Comparison of ENCODE assay signal across 11 mouse cellular contexts in the genomic region with DNA sequence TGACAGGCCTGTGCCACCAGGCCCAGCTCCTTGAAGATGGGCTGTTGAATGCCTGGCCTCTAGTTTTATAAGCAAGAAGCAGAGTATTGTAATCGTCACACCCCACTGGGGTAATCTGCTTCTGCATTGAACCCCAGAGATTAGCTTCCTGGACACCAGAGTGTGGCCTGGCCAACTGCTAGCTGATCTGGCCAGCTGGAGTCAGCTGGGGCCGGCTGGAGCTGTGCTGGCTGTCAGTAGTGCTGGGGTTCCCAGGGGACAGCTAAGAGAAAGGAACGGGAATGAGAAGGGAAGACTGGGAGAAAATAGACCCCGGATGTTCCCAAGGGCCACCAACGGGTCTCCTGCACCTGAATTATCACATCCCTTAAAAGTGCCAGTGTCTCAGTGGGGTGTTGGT. TPM values are rescaled to one million over a fixed set of nuclear protein-coding genes. Genes with fewer than 3 reads are reported as not detected.
DNase-seq lines count a peak whose midpoint lies in the region; ATAC-seq and TF ChIP-seq lines count a peak whose summit lies in the region.
"Had no signal": no experiment of that assay in that cellular context is flagged by ENCODE, and none has a peak within 500 bp of the region (broad histone marks: within the 10 kb centered on the region; RNA-seq: fewer than 3 reads in every experiment).

No protein-coding gene starts in this region.

- peaks cover 7% of the 10 kb centered on the region; the same call in 1 of the 2 replicates for H3K27me3 ChIP-seq in forebrain, embryonic 10.5 days (ENCODE audit: poor library complexity, severe bottlenecking)
- H3K27me3 ChIP-seq in forebrain, embryonic 11.5 days (ENCODE audit: control insufficient read depth, insufficient read depth, low read length) = no peaks in the 10 kb centered on the region
- peaks cover 5% of the 10 kb centered on the region for H3K27me3 ChIP-seq in midbrain, embryonic 10.5 days (ENCODE audit: low read depth, poor library complexity, severe bottlenecking)
- H3K27me3 ChIP-seq in midbrain, embryonic 11.5 days (ENCODE audit: control insufficient read depth, insufficient read depth, low read length) = no peaks in the 10 kb centered on the region
- H3K27me3 ChIP-seq in small intestine, adult 2 months (ENCODE audit: control insufficient read depth, insufficient read depth, low read length) = no peaks in the 10 kb centered on the region

- peaks cover 64% of the 10 kb centered on the region for H3K4me1 ChIP-seq in forebrain, embryonic 10.5 days
- H3K4me1 ChIP-seq in forebrain, embryonic 11.5 days (replicated peaks; ENCODE audit: control insufficient read depth, insufficient read depth, low read length) = peaks cover 9% of the 10 kb centered on the region
- H3K4me1 ChIP-seq in midbrain, embryonic 10.5 days = peaks cover 51% of the 10 kb centered on the region
- peaks cover 19% of the 10 kb centered on the region for H3K4me1 ChIP-seq in midbrain, embryonic 11.5 days (ENCODE audit: control insufficient read depth, insufficient read depth, low read length)
- H3K4me1 ChIP-seq in small intestine, adult 2 months (ENCODE audit: control insufficient read depth, insufficient read depth, insufficient read length, low read length) = peaks cover 36% of the 10 kb centered on the region

- TF ChIP-seq CTCF in small intestine, adult 2 months (IDR thresholded peaks at IDR 0.05; ENCODE audit: extremely low read depth, insufficient read length, insufficient replicate concordance, low read depth, low read length) = no peak

- 0 out of 2 replicates have a peak, but pooled peaks cover under 1% of the 10 kb centered on the region for H3K9me3 ChIP-seq in forebrain, embryonic 10.5 days
- no peaks in the 10 kb centered on the region for H3K9me3 ChIP-seq in forebrain, embryonic 11.5 days (ENCODE audit: control insufficient read depth, low read length)
- H3K9me3 ChIP-seq in midbrain, embryonic 10.5 days (replicated peaks) = no peaks in the 10 kb centered on the region
- H3K9me3 ChIP-seq in midbrain, embryonic 11.5 days (ENCODE audit: control insufficient read depth, low read length) = no peaks in the 10 kb centered on the region

- H3K4me3 ChIP-seq in forebrain, embryonic 10.5 days = no peak overlapping the region
- no peak overlapping the region for H3K4me3 ChIP-seq in forebrain, embryonic 11.5 days (ENCODE audit: low read depth, low read length)
- H3K4me3 ChIP-seq in midbrain, embryonic 10.5 days = no peak overlapping the region
- no peak overlapping the region for H3K4me3 ChIP-seq in midbrain, embryonic 11.5 days (ENCODE audit: low read depth, low read length)
- no peak overlapping the region for H3K4me3 ChIP-seq in small intestine, adult 2 months (ENCODE audit: low read depth, low read length)

- no peak overlapping the region for H3K9ac ChIP-seq in forebrain, embryonic 11.5 days (ENCODE audit: low read length)
- no peak overlapping the region for H3K9ac ChIP-seq in midbrain, embryonic 11.5 days (ENCODE audit: low read length)

- H3K27ac ChIP-seq in forebrain, embryonic 10.5 days = peak overlapping the region; percentile 41; the same call in 1 of the 2 replicates
- no peak overlapping the region for H3K27ac ChIP-seq in forebrain, embryonic 11.5 days (ENCODE audit: low read depth, low read length)
- peak overlapping the region; percentile 86 for H3K27ac ChIP-seq in midbrain, embryonic 10.5 days (replicated peaks)
- H3K27ac ChIP-seq in midbrain, embryonic 11.5 days (ENCODE audit: low read depth, low read length) = no peak overlapping the region; the same call in 1 of the 2 replicates
- peak overlapping the region; percentile 14 for H3K27ac ChIP-seq in small intestine, adult 2 months (ENCODE audit: insufficient read depth, low read depth, low read length)
- H3K27ac ChIP-seq: macrophage had no signal

- ATAC-seq in forebrain, embryonic 11.5 days (replicated peaks; ENCODE audit: low FRiP score) = no peak
- no peak for ATAC-seq in midbrain, embryonic 11.5 days (ENCODE audit: low FRiP score)
- ATAC-seq: forebrain, embryonic 16.5 days had no signal

- H3K4me2 ChIP-seq in forebrain, embryonic 11.5 days (ENCODE audit: low read depth, low read length, severe bottlenecking) = no peak overlapping the region
- no peak overlapping the region for H3K4me2 ChIP-seq in midbrain, embryonic 11.5 days

- TF ChIP-seq POLR2A in small intestine, adult 2 months (IDR thresholded peaks at IDR 0.05; ENCODE audit: low read depth, low read length) = no peak

- DNase-seq in forebrain, embryonic 10.5 days (ENCODE audit: extremely low spot score, low spot score) = no peak
- no peak for DNase-seq in forebrain, embryonic 11.5 days (ENCODE audit: low spot score)
- peak; percentile 23 for DNase-seq in midbrain, embryonic 10.5 days (ENCODE audit: low spot score)
- DNase-seq in midbrain, embryonic 11.5 days (ENCODE audit: low spot score, missing footprints) = no peak
- DNase-seq in heart, postnatal 4 days = peak; percentile 70
- DNase-seq in layer of hippocampus, adult 11-12 months (ENCODE audit: low spot score) = no peak
- DNase-seq in urinary bladder, adult 18-20 months (ENCODE audit: low spot score in 2 of 2) = no peak
- DNase-seq: left cerebral cortex, postnatal 4 days had no signal

- WGBS in forebrain, embryonic 10.5 days = 52% methylated on average over 5 of the region's 5 CpGs
- WGBS in forebrain, embryonic 11.5 days = 51% methylated on average over 5 of the region's 5 CpGs
- WGBS in midbrain, embryonic 10.5 days = 48% methylated on average over 5 of the region's 5 CpGs
- WGBS in midbrain, embryonic 11.5 days = 34% methylated on average over 5 of the region's 5 CpGs
- 59% methylated on average over 5 of the region's 5 CpGs for WGBS in small intestine, adult 2 months

- H3K36me3 ChIP-seq in forebrain, embryonic 10.5 days (replicated peaks) = no peaks in the 10 kb centered on the region
- no peaks in the 10 kb centered on the region for H3K36me3 ChIP-seq in forebrain, embryonic 11.5 days (ENCODE audit: control insufficient read depth, insufficient read depth, low read length)
- no peaks in the 10 kb centered on the region for H3K36me3 ChIP-seq in midbrain, embryonic 10.5 days
- H3K36me3 ChIP-seq in midbrain, embryonic 11.5 days (ENCODE audit: control insufficient read depth, insufficient read depth, low read length) = no peaks in the 10 kb centered on the region
- no peaks in the 10 kb centered on the region for H3K36me3 ChIP-seq in small intestine, adult 2 months (ENCODE audit: control insufficient read depth, insufficient read depth, low read length)

RNA-seq across cellular contexts. Expression of a gene that starts 3.1 kb away (rescaled TPM):
- polyA plus RNA-seq in forebrain, embryonic 10.5 days (2016; fragmentation: Nextera tagmentation; extraction: Ambion mirVana) = 118 TPM in 2 replicates
- 113 and 117 TPM in 2 replicates for polyA plus RNA-seq in forebrain, embryonic 11.5 days (2014; fragmentation: Nextera tagmentation; extraction: Ambion mirVana)
- 114 and 145 TPM in 2 replicates for polyA plus RNA-seq in midbrain, embryonic 10.5 days (2016; fragmentation: Nextera tagmentation; extraction: Ambion mirVana)
- 79.9 and 95.4 TPM in 2 replicates for polyA plus RNA-seq in midbrain, embryonic 11.5 days (2014; fragmentation: Nextera tagmentation; extraction: Ambion mirVana)
- 10 to 100 TPM; 54.0 to 55.5 TPM for total RNA-seq in heart, postnatal 4 days (2021)
- 121 and 192 TPM in 2 replicates for polyA plus RNA-seq in small intestine, adult 2 months (2012; rRNA removed)

RNA-seq across cellular contexts. Expression of a gene that starts 40.6 kb away (rescaled TPM):
- 51.4 and 57.3 TPM in 2 replicates for polyA plus RNA-seq in forebrain, embryonic 10.5 days (2016; fragmentation: Nextera tagmentation; extraction: Ambion mirVana)
- polyA plus RNA-seq in forebrain, embryonic 11.5 days (2014; fragmentation: Nextera tagmentation; extraction: Ambion mirVana) = 60.1 and 61.3 TPM in 2 replicates
- 61.9 and 65.4 TPM in 2 replicates for polyA plus RNA-seq in midbrain, embryonic 10.5 days (2016; fragmentation: Nextera tagmentation; extraction: Ambion mirVana)
- polyA plus RNA-seq in midbrain, embryonic 11.5 days (2014; fragmentation: Nextera tagmentation; extraction: Ambion mirVana) = 55.5 and 58.5 TPM in 2 replicates
- 10 to 100 TPM; 20.6 to 22.7 TPM for total RNA-seq in heart, postnatal 4 days (2021)
- 13.3 and 13.4 TPM in 2 replicates for polyA plus RNA-seq in small intestine, adult 2 months (2012; rRNA removed)

Comparison
In these comparisons a context has a peak if more than half of its experiments do, and no peak if none do; other contexts are left out.
1. DNase-seq: peak in midbrain, embryonic 10.5 days (single experiment) and heart, postnatal 4 days (single experiment); none in forebrain, embryonic 10.5 days (single experiment), forebrain, embryonic 11.5 days (single experiment), midbrain, embryonic 11.5 days (single experiment), layer of hippocampus, adult 11-12 months (single experiment) and urinary bladder, adult 18-20 months (0 of 2).
2. H3K27ac ChIP-seq: peak in forebrain, embryonic 10.5 days (single experiment), midbrain, embryonic 10.5 days (single experiment) and small intestine, adult 2 months (single experiment); none in forebrain, embryonic 11.5 days (single experiment) and midbrain, embryonic 11.5 days (single experiment).